18 mouse cellular contexts compared by ENCODE assay signal in the genomic region with DNA sequence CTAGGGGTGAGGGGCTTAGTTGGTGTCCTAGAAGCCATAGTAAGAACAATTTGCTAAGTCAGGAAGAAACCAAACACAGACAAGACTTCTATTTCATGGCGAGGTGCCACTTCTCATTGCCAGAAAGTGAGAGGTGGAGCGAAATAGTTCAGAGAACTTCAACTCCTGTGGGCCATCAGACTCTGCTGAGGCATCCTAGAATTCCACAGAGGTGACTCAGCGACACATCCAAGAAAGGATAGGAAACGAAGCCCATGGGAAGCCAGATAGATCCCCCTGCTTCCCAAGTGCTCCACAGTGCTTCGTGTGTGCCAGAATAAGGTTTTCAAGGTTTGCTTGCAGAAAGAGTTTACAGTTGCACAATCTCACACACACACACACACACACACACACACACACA.
"Had no signal": no experiment of that assay in that cellular context is flagged by ENCODE, and none has a peak within 500 bp of the region (broad histone marks: within the 10 kb centered on the region; RNA-seq: fewer than 3 reads in every experiment).

No protein-coding gene starts in this region.

- H3K36me3 ChIP-seq: limb, embryonic 12.5 days; liver, embryonic 12.5 days; liver, embryonic 15.5 days; lung, embryonic 15.5 days; midbrain, embryonic 10.5 days had no signal

- ATAC-seq: liver, embryonic 12.5 days had no signal

- H3K4me2 ChIP-seq: limb, embryonic 12.5 days; liver, embryonic 12.5 days; liver, embryonic 15.5 days; lung, embryonic 15.5 days had no signal

- H3K9ac ChIP-seq: limb, embryonic 12.5 days; liver, embryonic 12.5 days; liver, embryonic 15.5 days; lung, embryonic 15.5 days had no signal

- DNase-seq: kidney, postnatal 25 days; layer of hippocampus, adult 9-11 months; liver; lung, adult 18-20 months; lung, postnatal 10 days; lung, postnatal 36 days; midbrain, embryonic 14.5 days; thymus, adult 2 months; thymus, postnatal 14 days; thymus, postnatal 4 days had no signal

- H3K27me3 ChIP-seq: limb, embryonic 12.5 days; liver, embryonic 12.5 days; liver, embryonic 15.5 days; lung, embryonic 15.5 days; megakaryocyte, embryonic 14.5 days had no signal

- H3K27ac ChIP-seq: kidney, postnatal 0 days; layer of hippocampus, adult 2 months; limb, embryonic 12.5 days; liver, embryonic 12.5 days; liver, embryonic 15.5 days; lung, embryonic 15.5 days; midbrain, embryonic 10.5 days had no signal

- H3K9me3 ChIP-seq: limb, embryonic 12.5 days; liver, embryonic 12.5 days; liver, embryonic 15.5 days; lung, embryonic 15.5 days; megakaryocyte, embryonic 14.5 days; midbrain, embryonic 10.5 days had no signal

- H3K4me1 ChIP-seq: limb, embryonic 12.5 days; liver, embryonic 12.5 days; liver, embryonic 15.5 days; lung, embryonic 15.5 days; megakaryocyte, embryonic 14.5 days; midbrain, embryonic 10.5 days had no signal

- H3K4me3 ChIP-seq: layer of hippocampus, adult 2 months; limb, embryonic 12.5 days; liver, embryonic 12.5 days; liver, embryonic 15.5 days; lung, embryonic 15.5 days; megakaryocyte, embryonic 14.5 days; midbrain, embryonic 10.5 days had no signal
